Mouse (Mus musculus) thymus, postnatal 10 days (tissue): ENCODE data around the gene Ralgps2.

Experiments
- DNase-seq, 2 experiments: peaks; one replicate each; pipeline ENCODE4 v3.0.0; 2021; ENCODE audit warnings: low spot score in 2 of 2

Ralgps2 gene

DNA sequence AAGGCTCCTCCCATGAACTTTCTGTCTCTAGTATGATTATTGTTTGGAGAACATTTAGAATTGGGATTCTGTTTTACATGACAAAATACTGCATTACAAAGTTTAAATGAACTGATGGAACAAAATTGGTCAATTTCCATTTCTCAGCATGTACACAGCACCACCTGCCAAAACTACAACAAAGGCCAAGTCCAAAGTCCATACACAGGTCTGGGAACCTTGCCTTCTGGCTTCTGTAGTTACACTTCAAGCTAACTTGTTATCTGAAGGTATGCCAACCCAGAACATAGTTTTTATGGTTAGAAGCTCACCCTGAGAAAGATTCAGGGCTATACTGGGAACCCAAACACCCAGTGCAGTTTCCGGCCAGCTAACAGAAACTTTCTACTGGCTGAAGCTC lies 120.2 kb downstream of the Ralgps2 start:
- DNase-seq = no peak

DNA sequence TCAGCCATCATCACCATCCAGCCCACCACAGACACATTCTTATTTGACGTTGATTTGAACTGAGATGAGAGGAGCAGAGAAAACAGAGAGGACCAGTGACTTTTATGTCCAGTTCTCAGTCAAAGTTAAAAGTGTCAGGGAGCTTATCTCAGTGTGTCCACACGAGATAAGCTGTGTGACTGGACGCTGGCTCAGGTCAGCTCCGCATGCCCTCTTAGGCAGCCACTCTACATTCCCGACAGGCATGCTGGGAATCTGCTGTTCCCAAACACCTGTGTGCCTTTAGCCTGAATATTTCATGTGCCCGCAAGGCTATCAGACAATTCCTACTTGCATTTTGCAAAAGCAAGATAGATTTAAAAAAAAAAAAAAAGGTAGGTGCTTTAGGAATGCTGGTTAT lies 125.9 kb downstream of the Ralgps2 start:
- no peak for DNase-seq

- DNase-seq = no peak
Observed at GRCm38 (mm10) chr1:156812716-156813115, 126.7 kb downstream of the Ralgps2 start.

- no peak for DNase-seq
Observed at GRCm38 (mm10) chr1:156811928-156812327, 127.5 kb downstream of the Ralgps2 start.

GRCm38 (mm10) chr1:156808332-156808731 lies 131.1 kb downstream of the Ralgps2 start:
- DNase-seq = no peak

DNA sequence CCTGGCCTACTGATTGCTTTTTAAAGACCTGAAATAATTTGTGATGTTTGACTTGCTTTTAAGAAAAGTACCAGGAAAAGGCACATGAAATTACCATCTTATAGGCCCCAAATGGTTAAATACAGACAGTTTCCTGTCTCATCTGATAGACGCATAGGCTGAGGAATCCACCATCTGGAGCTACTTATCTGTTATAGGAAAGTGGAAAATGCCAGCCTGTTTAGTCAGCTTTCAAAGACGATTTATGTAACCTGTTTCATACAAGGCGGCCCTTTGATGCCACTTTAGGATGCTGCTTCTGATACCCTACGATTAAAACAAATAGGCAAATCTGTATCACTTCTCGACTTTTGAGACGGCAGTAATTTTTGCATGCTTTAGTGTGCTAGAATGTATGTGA lies 138.2 kb downstream of the Ralgps2 start:
- DNase-seq = no peak

DNA sequence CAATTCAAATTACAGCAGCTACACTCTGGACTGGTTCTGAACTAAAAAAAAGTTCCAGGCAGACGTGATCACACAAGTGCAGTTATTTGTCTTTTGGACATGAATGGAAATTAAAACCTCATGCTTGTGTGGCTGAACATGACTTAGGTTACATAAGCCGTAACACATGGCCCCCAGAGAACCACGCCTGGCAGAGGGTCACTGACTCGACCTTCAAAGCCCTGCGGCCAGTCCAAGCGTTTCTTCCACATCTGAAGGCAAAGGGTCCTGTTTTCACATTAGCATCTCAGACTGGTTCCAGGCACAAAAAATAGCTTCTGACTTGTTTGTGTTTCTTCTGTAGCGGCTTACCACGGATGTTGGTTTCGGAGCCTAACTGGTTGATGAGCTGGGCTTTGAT lies 143.2 kb downstream of the Ralgps2 start:
- DNase-seq = no peak

DNA sequence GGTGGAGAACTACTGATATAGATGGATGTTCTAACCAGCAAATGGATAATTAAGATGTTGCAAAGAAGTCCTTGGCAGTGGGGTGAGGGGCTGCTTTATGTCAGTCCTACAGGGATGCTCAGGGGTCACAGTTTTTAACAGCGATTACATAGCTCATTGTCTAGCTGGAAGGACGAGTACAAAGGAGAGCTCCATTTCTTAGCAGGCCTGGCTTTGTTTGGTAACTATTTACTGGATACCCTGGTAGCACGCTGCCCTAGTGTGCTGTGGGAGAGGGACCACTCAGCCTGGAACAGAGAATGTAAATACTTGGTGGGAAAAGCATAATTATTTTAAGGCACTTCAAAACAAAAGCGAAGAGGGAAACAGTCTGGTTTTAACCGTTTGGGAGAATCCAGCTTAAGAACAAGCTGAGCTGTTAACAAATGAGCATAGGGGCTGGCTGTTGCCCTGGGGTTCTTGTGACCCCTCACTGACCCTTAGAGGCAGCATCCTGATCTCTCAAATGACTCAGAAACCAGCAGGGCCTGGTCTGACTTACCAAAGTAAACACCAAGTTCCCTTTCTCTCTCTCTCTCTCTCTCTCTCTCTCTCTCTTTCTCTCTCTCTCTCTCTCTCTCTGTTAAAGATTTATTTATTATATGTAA lies 149.5 kb downstream of the Ralgps2 start:
- DNase-seq = no peak

DNA sequence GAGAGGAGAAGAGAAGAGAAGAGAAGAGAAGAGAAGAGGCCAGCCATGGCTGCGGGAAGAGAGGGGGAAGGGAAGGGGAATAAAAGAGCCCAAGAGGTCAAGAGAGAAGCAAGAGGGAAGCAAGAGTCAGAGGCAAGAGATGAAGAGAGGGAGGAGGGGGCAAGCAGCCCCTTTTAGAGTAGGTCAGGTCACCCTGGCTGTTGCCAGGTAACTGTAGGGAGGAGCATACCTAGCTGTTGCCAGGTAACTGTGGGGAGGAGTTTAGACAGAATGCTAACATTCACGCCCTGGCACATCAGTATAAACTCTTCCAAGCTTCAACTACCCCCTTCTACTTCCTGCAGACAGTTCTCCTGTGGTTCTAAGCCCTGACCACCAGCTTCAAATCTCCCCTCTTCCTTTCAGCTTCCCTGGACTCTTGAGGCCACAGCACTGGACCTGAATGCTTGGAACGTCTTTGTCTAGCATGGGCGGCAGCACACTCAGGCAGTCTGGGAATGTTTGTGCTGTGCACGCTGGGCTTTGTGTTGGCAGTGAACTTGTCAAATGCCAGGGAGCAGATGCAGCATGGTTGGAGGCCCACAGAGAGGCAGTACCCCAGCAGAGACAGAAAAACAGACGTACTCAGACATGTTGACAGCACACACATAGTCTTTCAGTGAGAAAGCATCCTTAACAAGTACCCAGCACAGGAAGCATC lies 152.1 kb downstream of the Ralgps2 start:
- DNase-seq = no peak

- DNase-seq = no peak
Observed at GRCm38 (mm10) chr1:156786074-156786473, 153.4 kb downstream of the Ralgps2 start.

DNA sequence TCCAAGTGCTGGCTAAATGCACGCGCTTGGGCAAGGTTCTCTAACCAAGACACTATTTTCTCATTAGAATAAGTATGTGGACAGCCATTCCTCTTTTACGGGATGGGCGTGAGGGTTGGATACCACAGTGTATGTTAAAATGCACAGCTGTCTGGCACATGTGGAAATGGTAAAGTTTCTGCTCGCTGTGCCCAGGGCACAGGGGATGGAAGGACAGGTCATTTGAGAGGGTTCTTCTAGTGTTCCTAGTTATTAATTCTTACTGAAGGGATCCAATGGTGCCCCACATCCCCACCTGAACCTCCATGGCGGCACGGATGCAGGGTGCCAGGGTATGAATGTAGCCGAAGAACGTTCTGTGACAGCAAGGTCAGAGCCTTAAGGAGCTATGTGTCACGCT lies 154.5 kb downstream of the Ralgps2 start:
- DNase-seq = no peak

DNA sequence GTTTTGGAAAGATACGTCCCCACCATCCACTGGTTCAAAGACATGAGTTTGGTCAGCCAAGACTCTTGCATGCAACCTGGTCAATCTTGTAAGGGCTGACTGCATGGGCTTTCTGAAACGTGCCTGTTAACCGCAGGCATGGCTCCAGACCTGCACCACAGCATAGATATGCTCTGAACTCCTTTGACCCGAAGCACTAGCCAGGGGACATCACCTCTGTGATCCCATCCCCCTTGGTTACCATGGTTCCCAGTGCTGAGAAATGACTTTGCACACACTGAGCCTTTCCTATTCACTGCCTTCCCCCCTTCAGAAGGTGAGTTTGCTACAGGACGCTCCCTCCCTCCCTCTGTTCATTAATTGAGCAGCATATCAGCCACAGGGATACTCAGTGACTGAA lies 155.3 kb downstream of the Ralgps2 start:
- DNase-seq = no peak

- no peak for DNase-seq
Observed at GRCm38 (mm10) chr1:156781971-156782850, 157.2 kb downstream of the Ralgps2 start.

GRCm38 (mm10) chr1:156781076-156781741 lies 158.2 kb downstream of the Ralgps2 start:
- DNase-seq = no peak

DNA sequence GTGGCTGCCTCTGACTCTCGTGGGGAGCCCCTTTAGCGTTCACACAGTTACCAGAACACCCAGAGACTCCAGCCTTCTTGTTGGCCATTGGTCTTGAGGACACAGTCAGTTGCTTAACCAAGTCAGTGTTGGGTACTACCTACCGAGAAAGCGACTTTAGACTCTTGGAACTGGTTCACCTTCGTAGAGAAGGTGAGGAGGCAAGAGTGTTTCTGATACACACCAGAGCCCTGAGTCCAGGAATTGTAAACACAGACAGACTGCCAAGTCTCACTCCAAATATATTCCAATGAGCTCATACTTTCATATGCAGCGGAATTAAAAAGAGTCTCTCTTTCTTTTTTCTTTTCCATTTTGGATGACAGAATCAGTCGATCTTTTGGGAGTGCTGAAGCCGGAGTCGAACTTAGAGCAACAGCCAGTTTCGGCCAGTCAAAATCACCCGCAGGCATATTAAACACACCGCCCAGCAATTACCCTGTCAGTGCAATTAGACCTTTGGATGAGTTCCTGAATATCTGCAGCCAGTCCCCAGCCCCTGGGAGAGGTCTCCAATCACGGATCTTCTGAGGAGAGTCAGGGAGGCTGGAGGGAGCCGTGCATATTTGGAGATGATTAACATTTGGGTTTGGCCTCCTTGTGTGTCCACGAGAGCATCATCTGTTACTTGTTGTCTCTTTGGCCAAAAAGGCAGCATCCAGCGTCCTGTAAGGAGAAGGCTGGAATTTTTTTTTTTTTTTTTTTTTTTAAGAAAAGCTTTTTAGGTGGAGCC lies 159.0 kb downstream of the Ralgps2 start:
- no peak for DNase-seq

DNA sequence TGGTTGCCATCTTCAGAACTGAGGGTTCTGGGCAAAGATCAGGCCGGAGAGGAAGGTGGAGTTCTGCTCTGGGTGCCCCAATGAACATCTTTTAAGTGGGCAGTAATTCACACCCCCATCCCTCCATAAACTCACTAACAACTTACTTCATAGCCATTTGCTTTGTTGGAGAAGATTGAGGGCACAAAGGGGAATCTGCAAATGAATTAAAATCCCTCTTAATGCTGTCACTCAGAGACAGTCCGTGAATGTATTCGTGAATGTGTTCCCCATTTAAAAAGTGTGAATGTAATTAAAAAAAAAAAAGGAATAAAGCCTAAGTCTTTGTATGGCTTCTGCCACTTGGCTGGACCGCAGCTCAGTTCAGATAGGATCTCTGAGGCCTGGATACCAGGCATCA lies 159.8 kb downstream of the Ralgps2 start:
- DNase-seq = no peak

DNA sequence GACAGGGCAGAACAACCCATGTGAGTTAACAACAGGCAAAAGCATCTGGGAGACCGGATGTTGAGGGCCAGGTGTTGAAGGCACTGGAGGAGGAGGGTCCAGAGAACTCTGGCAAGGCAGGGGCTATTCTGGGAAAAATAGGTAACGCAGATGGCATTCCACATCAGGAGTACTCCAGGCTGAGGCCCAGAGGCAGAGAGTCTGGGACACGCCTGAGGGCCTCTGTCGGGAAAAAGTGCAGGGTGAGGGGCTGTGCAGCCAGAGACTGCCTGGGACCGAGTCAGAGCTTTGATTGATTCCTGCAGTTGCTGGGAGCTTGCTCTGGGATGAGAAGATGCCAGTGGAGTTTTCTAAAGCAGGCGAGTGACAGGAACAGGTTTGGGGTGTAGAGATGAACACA lies 160.4 kb downstream of the Ralgps2 start:
- no peak for DNase-seq

- no peak for DNase-seq
Observed at GRCm38 (mm10) chr1:156777896-156778295, 161.5 kb downstream of the Ralgps2 start.

GRCm38 (mm10) chr1:156775983-156776382 lies 163.4 kb downstream of the Ralgps2 start:
- DNase-seq = no peak

- no peak for DNase-seq
Observed at GRCm38 (mm10) chr1:156775190-156775589, 164.2 kb downstream of the Ralgps2 start.

- DNase-seq = no peak
Observed at GRCm38 (mm10) chr1:156770845-156771244, 168.6 kb downstream of the Ralgps2 start.
